14 mouse cellular contexts compared by ENCODE assay signal in the genomic region with DNA sequence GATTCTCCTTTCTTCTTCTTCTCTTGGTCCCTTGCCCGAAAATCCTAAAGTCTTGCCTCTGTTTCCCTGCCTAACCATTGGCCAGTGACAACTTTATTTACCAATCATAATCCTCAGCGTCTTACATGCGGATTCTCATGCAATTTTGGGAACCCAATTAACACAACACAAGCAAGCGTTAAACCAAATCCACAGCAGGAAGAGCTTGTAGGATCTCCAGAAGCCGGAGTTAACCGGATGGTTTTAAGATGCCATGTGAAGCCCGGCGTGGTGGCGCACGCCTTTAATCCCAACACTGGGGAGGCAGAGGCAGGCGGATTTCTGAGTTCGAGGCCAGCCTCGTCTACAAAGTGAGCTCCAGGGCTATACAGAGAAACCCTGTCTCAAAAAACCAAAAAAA. TPM values are rescaled to one million over a fixed set of nuclear protein-coding genes. Genes with fewer than 3 reads are reported as not detected.
"Had no signal": no experiment of that assay in that cellular context is flagged by ENCODE, and none has a peak within 500 bp of the region (broad histone marks: within the 10 kb centered on the region; RNA-seq: fewer than 3 reads in every experiment).

No protein-coding gene starts in this region.

- DNase-seq: cerebellum, postnatal 14 days; cerebellum, postnatal 25 days; cerebellum, postnatal 36 days; forebrain, postnatal 0 days; gastrocnemius, adult 2 months; gastrocnemius, postnatal 10 days; gastrocnemius, postnatal 14 days; gastrocnemius, postnatal 25 days; gastrocnemius, postnatal 36 days; heart, adult 11 months; heart, adult 18-20 months; heart, adult 2 months had no signal

RNA-seq across cellular contexts. Expression of gene Slc35f2, which starts 20.9 kb away (rescaled TPM):
- total RNA-seq: gastrocnemius, adult 18-20 months; gastrocnemius, adult 2 months; gastrocnemius, adult 8-10 months; gastrocnemius, postnatal 14 days; gastrocnemius, postnatal 25 days; gastrocnemius, postnatal 36 days had no signal

RNA-seq across cellular contexts. Expression of gene Rab39, which starts 44.4 kb away (rescaled TPM):
- total RNA-seq: gastrocnemius, adult 18-20 months; gastrocnemius, postnatal 14 days; gastrocnemius, postnatal 25 days; gastrocnemius, postnatal 36 days had no signal
